Mouse (Mus musculus): ENCODE measurements at regions not wholly inside any gene's neighbourhood (a gene's known extent, or its start where the extent isn't known, plus 50 kb on each side); places are given as distances from the start of the nearest gene placed in this dataset.

DNA sequence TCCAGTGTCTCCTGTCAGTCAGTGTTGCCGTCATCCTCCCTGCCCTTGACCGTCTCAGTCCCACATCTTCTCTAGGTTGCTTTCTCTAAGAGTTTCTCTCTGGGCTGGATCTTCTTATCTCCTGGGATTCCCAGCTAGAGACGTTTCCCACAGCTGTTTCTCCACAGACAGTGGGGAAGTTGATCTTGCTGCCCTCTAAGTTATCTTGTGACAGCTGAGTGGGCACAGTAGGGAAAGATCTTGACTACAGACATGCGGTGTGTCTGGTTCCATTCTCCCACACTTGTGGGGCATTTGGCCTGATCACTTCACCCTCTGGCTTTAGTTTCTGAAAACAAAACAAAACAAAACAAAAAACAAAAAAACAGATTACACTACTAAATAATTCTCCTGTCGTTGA, 165.2 kb upstream of the Tyw5 start:
- intact Hi-C loops (cut with DNase I): no loop called here
- no peak for DNase-seq

DNA sequence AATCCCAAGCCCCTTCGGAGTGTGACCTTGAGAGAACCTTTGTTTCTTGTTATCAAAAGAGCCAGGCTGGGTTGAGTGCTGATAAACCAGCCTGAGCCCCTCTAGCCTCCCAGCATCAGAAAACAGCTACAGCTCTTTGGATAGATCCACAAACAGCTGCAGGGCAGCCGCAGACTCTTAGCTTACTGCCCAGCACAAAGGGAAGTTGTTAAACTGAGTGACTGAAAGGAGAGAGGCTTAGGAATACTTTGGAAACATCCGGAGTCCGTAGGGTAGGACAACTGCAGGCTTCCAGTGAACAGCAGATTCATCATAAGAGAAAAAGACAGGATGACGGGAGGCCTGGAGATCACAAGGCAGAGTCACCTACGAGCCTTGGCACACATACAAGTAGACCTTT, 166.9 kb upstream of the Tyw5 start:
- DNase-seq: no peak
- intact Hi-C loops (cut with DNase I): no loop called here

DNA sequence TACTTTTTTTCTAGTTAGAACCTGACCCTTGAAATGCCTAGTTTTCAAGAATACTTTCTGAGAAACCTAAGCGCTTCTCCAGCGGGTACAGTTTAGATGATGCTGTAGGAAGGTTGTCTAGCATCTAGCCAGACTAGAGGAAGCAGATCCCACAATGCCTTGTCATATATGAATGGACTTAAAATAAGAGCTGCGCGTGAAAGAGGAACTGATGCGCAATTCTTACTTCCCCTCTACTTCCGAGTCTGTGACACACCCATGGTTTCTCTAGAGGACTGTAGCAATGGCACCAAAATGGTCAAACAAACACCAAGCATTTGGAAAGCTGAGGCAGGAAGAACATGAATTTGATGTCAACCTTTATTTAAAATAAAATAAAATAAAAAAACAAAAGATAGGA, 167.6 kb upstream of the Tyw5 start:
- intact Hi-C loops (cut with DNase I): no loop called here
- no peak for DNase-seq

DNA sequence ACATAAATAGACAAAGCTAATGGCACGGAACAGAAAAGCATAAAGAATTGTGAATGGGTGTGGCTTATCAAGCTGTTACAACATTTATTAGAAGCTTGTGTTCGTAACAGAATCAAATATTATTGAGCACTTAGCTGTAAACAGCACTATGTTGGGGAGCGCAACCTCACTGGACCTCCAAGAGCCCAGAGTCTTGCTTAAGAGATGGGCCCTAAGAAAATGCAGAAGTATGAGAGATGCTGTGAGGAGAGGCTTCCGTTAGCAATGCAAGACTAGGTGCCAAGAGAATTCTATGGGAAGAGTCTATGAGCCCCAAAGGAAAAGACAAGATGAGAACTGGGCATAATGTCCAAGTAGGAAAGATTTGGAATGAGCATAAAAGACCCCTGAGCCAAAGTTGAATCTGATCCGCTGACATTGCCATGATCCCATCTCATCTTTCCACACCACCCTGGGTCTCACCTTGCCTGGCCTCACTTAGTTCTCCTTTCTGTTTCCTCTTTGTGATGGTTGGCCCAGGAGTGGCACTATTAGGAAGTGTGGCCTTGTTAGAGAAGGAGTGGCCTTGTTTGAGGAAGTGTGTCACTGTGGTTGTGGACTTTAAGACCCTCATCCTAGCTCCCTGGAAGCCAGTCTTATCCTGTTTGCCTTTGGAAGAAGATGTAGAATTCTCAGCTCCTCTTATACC, 169.3 kb upstream of the Tyw5 start:
- DNase-seq: no peak
- intact Hi-C loops (cut with DNase I): no loop called here

DNA sequence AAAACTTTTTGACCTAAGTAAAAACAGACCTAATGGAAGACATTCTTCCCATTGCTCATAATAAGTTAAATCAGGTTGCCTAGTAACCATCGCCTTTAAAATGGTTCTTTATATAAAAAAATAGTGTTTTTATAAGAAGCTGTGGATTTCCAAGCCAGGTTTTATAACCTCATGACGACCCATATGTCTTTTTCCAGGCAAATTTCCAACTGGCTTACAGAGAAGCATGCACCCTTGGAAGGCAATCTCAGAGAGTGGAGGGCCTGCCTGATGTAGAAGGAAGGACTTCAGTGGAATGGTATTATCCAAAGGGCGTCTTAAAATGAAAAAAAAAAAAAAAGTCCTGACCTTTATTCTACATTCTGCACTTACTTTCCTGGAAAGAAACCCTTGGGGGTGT, 172.2 kb upstream of the Tyw5 start:
- intact Hi-C loops (cut with DNase I): no loop called here

DNA sequence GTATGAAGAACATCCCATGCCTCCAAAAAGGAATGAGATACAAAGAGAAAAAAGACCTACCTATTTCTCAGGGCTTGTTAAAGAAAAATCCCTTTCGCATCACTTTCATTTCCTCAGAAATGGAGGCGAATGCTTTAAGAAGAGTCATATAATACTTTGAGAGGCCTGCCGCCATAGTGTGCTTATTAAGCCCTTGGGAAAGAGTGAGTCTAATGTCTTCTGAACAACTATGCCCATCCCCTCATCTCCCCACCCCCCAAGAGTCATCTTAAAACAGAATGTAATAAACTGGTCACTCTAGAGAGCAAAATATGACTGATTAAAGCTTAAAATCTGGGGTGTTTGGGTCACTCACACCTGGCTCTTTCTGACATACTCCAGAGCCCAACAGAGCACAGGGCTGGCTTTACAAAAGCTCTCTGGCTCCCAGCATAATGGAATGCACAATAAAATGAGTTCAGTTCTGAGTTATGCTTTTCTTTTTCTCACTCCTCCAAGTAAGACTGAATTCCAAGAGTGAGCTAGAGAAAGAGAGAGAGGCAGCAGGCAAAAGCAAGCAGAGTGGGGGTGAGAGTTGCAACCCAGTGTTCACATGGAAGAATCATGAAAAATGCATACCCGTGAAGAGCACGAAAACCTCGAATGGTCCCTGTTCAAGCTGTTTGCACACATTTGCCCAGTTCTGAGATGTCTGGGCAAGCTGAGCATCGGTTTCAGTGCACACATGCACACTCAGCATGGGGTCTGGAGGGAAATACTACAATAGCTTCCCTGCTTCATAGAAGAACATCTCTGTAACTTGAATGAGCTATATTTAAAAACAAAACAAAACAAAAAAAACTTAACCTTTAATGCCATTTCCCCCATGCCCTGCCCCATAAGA, 180.0 kb upstream of the Spats2l start:
- intact Hi-C loops (cut with DNase I): no loop called here

More for the DNA sequence above, 172.2 kb upstream of the Tyw5 start:
- no peak for DNase-seq

DNA sequence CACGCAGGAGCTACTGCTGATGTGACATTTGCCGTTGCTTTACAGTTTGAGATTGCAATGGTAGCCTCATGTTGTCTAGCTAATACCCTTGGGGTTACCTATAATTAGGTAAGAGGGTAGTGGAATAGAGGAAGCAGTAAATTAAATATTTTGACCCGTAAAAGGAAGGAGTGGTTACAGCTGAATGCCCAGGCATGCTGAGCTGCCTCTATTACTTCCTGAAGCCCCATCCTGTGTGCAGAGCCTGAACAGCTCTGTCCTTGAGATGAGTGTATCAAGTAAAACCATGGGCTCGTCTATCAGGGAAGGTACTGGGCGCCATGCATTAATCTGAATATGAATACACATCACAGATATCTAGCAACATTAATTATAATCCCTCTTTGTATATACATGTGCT, 179.1 kb upstream of the Spats2l start:
- DNase-seq: no peak
- intact Hi-C loops (cut with DNase I): no loop called here

More for the DNA sequence above, 180.0 kb upstream of the Spats2l start:
- DNase-seq: no peak

DNA sequence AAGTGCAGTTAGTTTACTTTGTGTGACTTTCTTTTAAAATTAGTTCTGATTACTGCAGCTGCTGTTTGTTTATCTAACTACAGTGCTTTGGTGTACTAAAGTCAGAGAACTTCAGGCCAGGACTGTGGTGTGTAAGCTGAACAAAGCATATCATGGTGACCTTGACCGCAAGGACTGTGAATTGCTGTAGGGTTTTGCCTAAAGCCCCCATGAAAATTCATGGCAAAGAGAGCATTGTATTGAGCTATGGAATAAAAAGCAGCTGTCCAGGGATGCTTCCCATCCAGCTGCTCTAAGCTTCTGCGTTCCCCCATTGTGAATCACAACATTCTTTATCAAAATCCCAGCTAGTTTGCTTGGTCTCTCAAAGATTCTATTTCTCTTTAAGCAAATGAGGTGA, 173.0 kb upstream of the Spats2l start:
- no peak for DNase-seq
- intact Hi-C loops (cut with DNase I): no loop called here

DNA sequence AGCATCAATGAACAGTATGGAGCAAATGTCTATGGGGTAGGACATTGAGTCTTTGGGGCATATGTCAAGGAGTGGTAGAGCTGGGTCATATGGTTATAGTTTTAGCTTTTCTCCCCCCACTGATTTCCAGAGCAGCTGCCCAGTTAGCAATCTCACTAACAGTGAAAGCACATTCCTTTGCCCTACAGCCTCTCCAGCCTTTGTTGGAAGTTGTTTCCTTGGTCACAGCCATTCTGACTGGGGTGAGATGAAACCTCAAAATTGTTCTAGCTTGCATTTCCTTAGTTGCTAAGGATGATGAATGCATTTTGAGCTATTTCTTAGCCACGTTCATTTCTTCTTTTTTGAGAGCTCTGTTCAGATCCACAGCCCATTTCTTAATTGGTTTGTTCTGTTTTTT, 168.4 kb upstream of the Spats2l start:
- no peak for DNase-seq
- intact Hi-C loops (cut with DNase I): no loop called here

DNA sequence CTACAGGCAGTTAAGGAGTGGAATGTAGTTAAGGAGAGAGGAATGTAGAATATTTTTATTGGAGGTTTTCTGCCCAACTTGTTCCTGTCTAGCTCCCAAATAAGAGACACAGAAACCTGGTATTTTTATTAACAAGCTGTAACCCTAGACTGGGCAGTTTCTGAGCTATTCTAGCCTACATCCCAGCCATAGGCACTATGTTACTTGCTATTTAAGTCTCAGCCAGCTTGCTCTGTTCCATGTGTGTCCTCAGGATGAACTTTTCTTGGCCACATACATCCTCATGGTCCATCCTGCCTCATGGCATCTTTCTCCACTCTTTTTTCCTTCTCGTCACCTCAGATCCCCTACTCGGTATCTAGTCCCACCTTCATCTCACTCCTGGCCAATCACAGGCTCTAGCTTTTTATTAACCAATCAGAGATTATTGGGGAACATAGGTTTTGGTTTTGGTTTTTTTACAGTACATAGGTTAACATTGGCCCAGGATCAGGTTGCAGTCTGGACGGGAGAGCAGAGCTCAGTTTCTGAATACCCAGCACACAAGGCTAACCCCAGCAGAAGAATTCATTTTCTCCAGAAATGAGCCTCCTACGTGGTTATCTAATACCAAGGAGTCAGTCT, 167.8 kb upstream of the Spats2l start:
- intact Hi-C loops (cut with DNase I): no loop called here
- no peak for DNase-seq

DNA sequence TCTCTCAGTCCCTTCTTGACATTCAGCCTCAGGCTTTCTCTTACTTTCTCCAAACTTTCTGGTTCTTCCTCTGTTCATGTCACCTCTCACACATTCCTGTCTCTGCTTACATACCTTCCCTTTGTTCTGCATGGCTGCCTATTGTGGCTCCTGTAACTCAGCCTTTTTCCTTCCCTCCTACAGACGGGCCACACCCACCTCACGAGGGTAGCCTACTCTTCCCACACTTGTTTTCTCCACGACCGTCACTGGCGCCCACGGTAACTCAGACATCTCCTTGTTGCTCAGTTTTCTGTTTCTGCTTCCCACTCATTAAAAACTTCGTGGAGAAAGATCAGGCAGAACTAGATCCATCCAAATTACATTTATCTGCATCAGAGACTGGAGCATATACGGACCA, 166.9 kb upstream of the Spats2l start:
- no peak for DNase-seq
- intact Hi-C loops (cut with DNase I): no loop called here

DNA sequence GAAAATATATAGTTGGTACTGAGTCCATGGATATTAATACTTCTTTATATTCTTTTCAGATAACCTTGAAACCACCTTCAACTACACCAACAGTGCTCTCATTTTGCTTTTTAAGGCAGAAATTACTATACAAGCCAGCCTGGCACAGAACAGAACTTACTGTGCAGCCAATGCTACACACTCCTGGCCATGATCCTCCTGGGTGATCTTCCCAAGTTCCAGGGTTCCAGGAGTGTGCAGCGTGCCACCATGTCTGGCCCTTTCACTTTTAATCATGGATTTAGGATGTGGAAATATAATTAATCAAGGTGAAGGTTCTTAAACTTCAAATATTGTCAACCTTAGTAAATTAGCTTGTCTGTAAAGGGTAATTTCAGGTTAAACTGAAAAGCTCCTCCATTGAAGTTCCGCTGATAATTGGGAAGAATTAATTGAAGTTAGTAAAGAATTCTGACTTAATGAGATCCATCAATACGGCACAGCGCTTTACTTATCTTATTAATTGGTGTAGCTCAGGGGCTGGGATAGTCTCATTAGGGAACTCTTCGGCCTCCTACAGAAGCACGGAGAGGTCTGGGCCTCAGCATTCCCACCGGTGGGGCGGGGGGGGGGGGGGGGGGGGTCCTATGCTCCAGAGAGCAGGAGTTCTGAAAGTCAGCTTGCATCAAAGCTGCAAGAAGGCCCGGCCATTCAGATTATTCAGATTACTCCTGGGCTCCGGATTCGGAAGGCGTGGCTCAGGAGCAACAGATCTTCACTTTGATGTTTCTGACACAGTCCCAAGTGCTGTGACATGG, 166.1 kb upstream of the Spats2l start:
- intact Hi-C loops (cut with DNase I): no loop called here
- no peak for DNase-seq

DNA sequence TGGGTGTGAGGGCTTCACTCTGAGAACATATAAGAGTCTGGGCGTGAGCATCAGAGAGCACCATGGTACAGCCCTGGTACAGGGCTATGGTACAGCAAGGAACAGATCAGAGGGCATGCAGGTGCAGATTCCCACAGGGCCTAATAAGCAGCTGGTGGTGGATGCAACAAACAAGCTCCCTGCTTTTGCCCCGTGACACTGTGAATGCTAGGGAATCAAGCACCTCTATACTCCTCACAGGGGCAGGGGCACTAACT, 165.6 kb upstream of the Spats2l start:
- DNase-seq: no peak
- intact Hi-C loops (cut with DNase I): no loop called here

DNA sequence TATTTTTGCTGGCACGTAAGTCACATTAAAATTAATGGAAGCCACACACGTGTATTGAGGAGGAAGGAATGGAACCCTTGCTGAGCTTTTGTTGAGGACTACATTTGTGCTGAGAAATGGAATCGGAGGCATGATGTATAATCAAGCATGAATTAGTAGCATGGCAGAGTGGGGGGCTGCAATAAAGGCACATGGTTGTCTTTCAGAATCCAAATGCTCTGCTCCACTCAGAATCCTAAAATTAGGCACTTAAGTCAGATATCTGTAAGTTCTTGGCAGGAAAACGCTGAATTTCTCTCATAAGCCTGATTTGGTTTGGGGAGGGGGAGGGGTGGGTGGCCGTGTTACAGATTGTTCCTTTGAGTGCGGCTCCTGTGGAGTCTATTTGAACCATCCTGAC, 164.7 kb upstream of the Spats2l start:
- intact Hi-C loops (cut with DNase I): no loop called here

DNA sequence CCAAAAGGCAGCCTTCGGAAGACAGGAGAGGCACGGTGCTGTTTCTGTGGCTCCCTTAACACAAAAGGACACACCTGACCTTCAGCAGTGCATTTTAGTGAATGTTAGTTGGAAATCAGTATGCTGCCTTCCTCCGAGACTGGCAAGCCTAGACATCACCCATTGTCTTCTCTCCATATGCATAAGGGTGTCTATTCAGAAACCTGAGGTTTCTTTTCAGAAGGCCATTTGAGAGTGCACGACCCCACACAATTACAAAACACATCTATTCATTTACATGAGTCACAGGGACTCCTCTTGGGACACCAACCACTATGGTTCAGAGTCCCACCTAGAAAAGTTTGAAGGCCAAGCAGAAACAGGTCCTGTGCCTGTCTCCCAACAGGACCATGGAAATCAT, 161.8 kb upstream of the Spats2l start:
- intact Hi-C loops (cut with DNase I): no loop called here
- DNase-seq: no peak

More for the DNA sequence above, 164.7 kb upstream of the Spats2l start:
- no peak for DNase-seq

DNA sequence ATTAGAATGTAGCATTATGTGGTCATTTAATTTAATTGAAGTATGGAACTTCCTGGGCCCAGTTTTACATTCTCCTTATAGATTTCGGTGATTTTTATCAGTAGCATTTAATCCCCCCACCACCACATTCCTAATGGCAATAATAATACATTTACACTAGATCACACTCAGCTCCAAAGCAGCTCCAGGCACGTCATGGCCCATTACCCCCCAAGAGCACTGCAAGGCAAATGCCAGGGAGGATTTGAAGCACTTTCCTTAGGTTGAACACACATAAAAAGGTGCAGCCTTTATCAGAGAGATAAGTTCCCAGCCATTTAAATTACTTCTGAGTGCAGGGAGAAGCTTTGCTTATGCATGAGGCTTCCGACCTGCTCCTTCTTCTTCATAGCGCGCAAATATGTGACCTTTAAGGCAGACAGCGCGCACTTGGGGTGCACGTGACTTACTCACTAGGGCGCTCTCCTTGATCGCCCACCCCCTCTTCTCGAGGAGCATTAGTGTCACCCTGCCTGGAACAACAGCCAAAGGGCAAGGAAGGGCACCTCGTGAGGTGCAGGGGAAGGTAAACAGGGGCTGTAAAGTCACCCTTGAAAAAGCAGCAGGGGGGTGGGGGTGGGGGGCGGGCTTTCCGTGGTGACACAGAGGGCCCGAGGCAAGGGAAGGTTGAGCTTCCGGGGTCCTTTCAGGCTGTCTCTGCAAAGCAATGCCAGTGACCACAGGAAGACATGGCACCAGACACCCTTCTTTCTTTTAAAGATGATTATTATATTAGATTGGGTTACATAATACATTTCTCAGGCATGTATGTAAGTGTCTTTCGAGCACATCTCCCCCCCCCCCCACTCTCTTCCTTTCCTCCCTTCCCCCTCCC, 160.8 kb upstream of the Spats2l start:
- intact Hi-C loops (cut with DNase I): no loop called here
- no peak for DNase-seq

DNA sequence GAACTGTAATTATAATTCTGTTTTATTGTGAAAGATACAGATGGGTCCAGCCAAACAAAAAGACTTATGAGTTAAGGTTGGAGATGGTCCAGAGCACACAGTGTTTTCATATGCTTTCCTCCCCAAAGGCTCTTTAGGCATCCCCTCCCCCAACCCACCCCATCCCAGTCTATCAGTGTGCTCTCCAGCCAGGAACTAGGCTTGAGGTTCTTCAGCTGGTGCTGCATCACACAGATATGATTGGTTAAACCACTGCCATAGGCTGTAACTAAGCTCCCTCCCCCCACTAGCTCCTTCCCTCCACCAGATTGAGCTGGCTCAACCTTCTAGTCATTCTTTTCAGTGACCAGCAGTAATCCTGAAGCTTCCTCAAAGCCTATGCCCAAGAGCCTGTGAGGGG, 158.8 kb upstream of the Spats2l start:
- DNase-seq: peak; percentile 11 to 21
- intact Hi-C loops (cut with DNase I): no loop called here

DNA sequence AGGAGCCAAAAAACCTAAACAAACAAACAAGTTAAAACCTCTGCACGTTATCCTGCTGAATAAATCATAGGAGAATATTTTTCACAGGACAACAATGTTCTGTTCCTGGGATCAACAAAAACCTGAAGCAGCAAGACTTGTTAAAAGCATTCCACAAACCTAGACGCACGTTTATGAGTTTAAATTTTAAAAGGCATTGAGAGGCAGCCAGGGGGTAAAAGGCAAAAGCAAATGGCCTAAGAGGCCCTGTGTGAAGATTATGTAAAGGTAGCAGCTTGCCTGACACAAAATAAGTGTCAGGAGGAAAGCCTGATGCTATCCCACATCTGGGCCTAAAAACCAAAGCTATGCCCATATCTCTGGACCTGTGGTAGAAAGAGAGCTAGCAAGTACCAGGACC, 156.6 kb upstream of the Spats2l start:
- intact Hi-C loops (cut with DNase I): no loop called here
- no peak for DNase-seq

DNA sequence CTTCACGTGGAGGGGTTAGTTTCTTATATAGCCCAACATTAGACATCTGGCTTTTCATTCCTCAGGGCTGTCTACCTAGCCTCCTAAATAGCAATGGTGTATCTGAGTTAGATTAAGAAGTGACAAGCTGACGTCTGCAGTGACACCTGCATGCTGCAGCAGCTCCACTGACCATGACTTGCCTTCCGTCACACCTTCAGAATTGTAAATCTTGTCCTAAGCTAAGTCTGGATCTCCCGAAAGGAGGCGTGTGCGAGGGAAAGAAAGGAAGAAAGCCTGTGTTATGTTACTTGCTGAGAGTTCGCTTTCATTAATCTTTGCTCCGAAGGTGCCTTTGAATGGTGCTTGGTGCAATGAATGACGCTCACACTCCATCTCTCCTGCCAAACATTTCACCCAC, 151.4 kb upstream of the Spats2l start:
- intact Hi-C loops (cut with DNase I): no loop called here
- no peak for DNase-seq

DNA sequence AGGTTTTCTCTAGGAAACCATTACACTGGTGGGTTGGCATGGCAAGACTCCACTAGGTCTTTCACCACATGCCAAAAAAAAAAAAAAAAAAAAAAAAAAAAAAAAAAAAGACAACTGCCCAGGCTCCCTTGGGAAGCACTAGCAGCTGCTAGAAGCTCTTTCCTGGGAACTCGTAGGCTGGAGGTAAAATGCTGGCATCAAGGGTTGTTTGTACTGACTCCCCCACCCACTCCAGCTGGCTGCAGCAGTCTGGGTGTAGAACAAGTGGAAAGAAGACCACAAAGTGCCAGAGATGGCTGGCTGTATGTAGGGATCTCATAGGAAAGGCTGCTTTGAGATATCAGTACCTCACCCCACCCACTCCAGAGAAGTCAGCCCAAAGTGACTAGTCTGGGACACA, 140.0 kb upstream of the Spats2l start:
- intact Hi-C loops (cut with DNase I): no loop called here
- DNase-seq: peak; percentile 6
